Mouse (Mus musculus) intestine, postnatal 0 days (tissue): ENCODE data around the gene Tada1. TPM values are rescaled to one million over a fixed set of nuclear protein-coding genes. Genes with fewer than 3 reads are reported as not detected.
A peak's percentile ranks its signal among the peaks of the same experiment; 100 is the strongest.

Source experiments
- ATAC-seq: fragments of 200-750 bp; cut with Nextera tagmentation; 2 replicates; pipeline ENCODE4 v1.8.0; 2017; ENCODE audit warnings: mild to moderate bottlenecking, moderate TSS enrichment, moderate library complexity
- H3K27ac ChIP-seq: fragments of 300-500 bp; sonication (generic); 2 replicates; pipeline ENCODE4 v1.5.1; 2014; ENCODE audit warnings: mild to moderate bottlenecking, low read depth, low read length, moderate library complexity
- H3K27me3 ChIP-seq: fragments of 300-500 bp; sonication (generic); replicated peaks from 2 replicates; pipeline ENCODE4 v1.6.1; 2014; ENCODE audit warnings: low read length, mixed read lengths; ENCODE audit not compliant: control insufficient read depth, insufficient read depth
- H3K36me3 ChIP-seq: fragments of 300-500 bp; sonication (generic); 2 replicates; pipeline ENCODE4 v1.6.1; 2014; ENCODE audit warnings: mild to moderate bottlenecking, moderate library complexity; ENCODE audit not compliant: control insufficient read depth, insufficient read depth
- H3K4me1 ChIP-seq: fragments of 300-500 bp; sonication (generic); replicated peaks from 2 replicates; pipeline ENCODE4 v1.6.1; 2014; ENCODE audit warnings: antibody characterized with exemption, low read length, mixed read lengths; ENCODE audit not compliant: control insufficient read depth, insufficient read depth
- H3K4me2 ChIP-seq: fragments of 300-500 bp; sonication (generic); replicated peaks from 2 replicates; pipeline ENCODE4 v1.6.1; 2014; ENCODE audit warnings: low read depth, mild to moderate bottlenecking, moderate library complexity
- H3K4me3 ChIP-seq: fragments of 300-500 bp; sonication (generic); 2 replicates; pipeline ENCODE4 v1.5.1; 2014; ENCODE audit warnings: low read depth, low read length
- H3K9ac ChIP-seq: fragments of 300-500 bp; sonication (generic); 2 replicates; pipeline ENCODE4 v1.6.1; 2014; ENCODE audit warnings: mild to moderate bottlenecking, low read depth, low read length
- H3K9me3 ChIP-seq: fragments of 300-500 bp; sonication (generic); 2 replicates; pipeline ENCODE4 v1.6.1; 2016; ENCODE audit warnings: mixed run types; ENCODE audit not compliant: control insufficient read depth
- CTCF ChIP-seq: sonication (generic); IDR thresholded peaks from 2 replicates; pipeline ENCODE4 v1.5.1; 2016; ENCODE audit warnings: low read depth, mild to moderate bottlenecking, control low read depth, antibody characterized with exemption, moderate library complexity
- WGBS: fragments of 180-500 bp; shearing (Covaris S2); extraction: QIAGEN DNeasy Blood & Tissue Kit; methylation state at CpG from one replicate; pipeline ENCODE4 v1.1.7; 2014; 5-methylcytosine and 5-hydroxymethylcytosine counted together
- polyA plus RNA-seq: library from polyadenylated mRNA; unstranded; fragments of >200 nt; fragmentation: Nextera tagmentation; extraction: Ambion mirVana; gene quantifications from 2 replicates; pipeline ENCODE4 v1.2.1, GENCODE M21; 2015

Tada1 gene
- polyA plus RNA-seq, 1 experiment from 2014 or later = 18.1 TPM

DNA sequence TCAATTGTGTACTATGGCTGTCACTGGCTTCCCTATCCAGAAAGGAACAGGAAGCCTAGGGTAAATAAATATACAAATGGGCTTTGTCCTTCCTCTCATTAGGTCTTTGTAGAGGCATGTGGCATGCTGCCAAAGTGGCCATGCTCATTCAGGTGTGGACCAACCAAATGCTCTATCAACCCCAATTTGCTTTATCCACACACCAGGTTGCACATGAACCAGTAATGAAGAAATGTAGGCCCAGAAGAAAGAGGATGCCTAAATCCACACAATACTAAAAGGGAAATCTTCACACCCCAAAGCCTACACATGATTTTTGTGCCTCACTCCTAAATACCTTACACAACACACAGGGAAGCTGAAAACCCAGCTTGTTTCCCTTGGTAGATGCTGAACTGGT is 22.6 kb downstream of the Tada1 start:
- H3K9ac ChIP-seq = no peak overlapping the region
- no peak overlapping the region for H3K4me2 ChIP-seq
- no peaks in the 10 kb centered on the region for H3K4me1 ChIP-seq
- TF ChIP-seq CTCF = no peak
- H3K36me3 ChIP-seq = peaks cover 41% of the 10 kb centered on the region
- no peak overlapping the region for H3K4me3 ChIP-seq
- no peaks in the 10 kb centered on the region for H3K27me3 ChIP-seq
- no peaks in the 10 kb centered on the region for H3K9me3 ChIP-seq
- no peak overlapping the region for H3K27ac ChIP-seq
- ATAC-seq = no peak

DNA sequence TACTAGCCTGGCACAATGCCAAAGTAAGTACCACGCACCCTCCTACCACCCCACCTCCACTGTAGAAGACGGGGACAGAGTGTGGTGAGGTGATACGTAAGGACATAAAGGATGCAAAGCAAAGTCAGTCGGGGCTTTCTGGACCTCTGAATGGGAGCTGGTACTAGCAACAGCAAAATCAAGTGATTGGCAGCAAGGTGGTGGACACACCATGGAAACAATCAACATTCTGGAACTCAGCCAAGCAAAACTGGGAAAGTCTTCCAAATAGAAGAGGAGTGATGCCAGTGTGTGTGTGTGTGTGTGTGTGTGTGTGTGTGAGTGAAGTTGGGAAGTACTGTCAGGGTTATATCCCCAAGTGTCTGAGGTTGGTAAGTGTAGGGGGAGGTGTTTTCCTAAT is 23.1 kb downstream of the Tada1 start:
- no peak for TF ChIP-seq CTCF
- Histone ChIP-seq H3K9ac (no peak overlapping the region), H3K4me2 (no peak overlapping the region), H3K27me3 (no peaks in the 10 kb centered on the region), H3K4me1 (no peaks in the 10 kb centered on the region), H3K27ac (no peak overlapping the region), H3K9me3 (no peaks in the 10 kb centered on the region), H3K4me3 (no peak overlapping the region), H3K36me3 (peaks cover 40% of the 10 kb centered on the region)
- WGBS = 86% methylated on average over 4 of the region's 4 CpGs
- no peak for ATAC-seq

DNA sequence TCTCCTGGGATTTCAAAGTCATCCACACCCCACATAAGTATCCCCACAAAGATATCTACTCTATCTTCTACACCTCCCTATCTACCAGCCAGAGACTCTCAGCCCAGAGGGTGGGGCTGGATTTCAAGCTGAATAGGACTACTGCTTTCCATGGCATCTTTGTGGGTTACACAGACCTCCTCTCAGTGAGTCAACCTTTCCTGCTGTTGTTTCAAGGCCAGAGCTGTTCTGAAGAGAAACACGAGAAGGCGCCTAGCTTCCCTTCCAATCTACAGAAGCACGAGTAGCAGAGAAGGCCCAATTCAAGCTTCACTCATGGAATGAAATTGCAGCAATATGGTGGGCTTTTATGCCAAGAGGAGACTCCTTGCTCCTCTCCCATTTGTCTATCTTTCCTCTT is 24.9 kb downstream of the Tada1 start:
- no peaks in the 10 kb centered on the region for H3K27me3 ChIP-seq
- 81% methylated on average over 3 of the region's 3 CpGs for WGBS
- H3K9me3 ChIP-seq = no peaks in the 10 kb centered on the region
- no peak overlapping the region for H3K9ac ChIP-seq
- no peak overlapping the region for H3K4me2 ChIP-seq
- H3K36me3 ChIP-seq = peaks cover 21% of the 10 kb centered on the region
- ATAC-seq = no peak
- H3K4me1 ChIP-seq = no peaks in the 10 kb centered on the region
- H3K27ac ChIP-seq = no peak overlapping the region
- no peak overlapping the region for H3K4me3 ChIP-seq
- no peak for TF ChIP-seq CTCF

DNA sequence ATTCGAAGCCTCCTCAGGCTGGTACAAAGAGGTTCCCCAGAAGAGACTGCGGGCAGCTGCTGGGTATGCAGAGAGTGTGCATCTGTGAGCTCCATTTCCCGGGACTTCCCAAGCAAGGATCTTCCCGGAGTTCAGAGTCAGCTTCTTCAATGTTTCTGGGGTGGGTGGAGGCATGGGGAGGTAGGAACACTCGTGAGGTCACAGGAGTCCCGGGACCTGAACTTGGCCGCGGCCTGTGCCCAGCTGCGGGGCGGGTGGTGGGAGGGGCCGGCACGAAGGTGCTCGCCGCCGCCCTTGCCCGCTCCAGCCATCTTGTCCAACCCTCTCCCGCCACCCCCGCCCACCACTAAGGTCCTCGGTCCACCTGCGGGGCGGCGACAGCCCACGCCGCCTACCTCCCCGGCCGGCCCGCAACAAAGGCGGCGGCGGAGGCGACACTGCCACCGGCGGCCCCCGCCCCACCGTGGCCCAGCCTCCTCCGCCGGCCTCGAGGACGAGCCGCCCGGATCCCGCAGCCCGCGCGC is 30.3 kb downstream of the Tada1 start:
- Histone ChIP-seq H3K4me1 (no peaks in the 10 kb centered on the region), H3K9me3 (no peaks in the 10 kb centered on the region), H3K36me3 (peaks cover 4% of the 10 kb centered on the region), H3K4me3 (peak overlapping the region; percentile 68), H3K9ac (peak overlapping the region; percentile 76), H3K27me3 (no peaks in the 10 kb centered on the region), H3K27ac (peak overlapping the region; percentile 54), H3K4me2 (peak overlapping the region; percentile 94)
- TF ChIP-seq CTCF = no peak
- peak; percentile 76 for ATAC-seq
- WGBS = 1% methylated on average over 34 of the region's 45 CpGs

DNA sequence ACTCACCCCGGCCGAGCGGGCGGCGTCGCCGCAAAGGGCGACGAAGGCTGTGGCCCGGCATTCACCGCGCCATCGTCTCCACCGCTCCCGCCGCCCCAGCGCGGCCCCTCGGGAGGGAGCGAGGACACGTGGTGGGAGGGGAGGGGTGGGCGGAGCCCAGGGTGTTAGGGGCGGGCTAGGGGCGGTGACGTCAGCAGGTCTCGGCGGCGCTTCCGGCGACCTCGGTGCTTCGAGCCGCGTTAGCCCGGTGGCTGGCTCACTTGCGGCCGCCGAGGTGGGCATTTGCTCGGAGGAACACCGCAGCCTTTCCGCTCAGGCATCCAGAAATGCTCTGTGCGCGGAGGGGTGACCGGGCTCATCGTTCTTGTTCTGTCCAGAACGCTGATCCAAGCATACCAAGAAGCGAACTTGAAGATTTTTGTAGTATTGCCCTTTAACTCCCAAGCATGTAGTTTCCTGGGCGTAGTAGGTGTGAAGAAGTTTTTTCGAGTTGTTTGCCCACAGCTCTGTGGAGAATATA is 30.9 kb downstream of the Tada1 start, which contains the start of gene Pogk:
Gene Pogk (minus strand): TSS at position 163 of the 520 bp plus-strand sequence.
- peaks cover 4% of the 10 kb centered on the region for H3K36me3 ChIP-seq
- WGBS = 2% methylated on average over 48 of the region's 49 CpGs
- peak within 1 kb of the TSS; percentile 94 for H3K4me2 ChIP-seq
- TF ChIP-seq CTCF = no peak
- peak within 1 kb of the TSS; percentile 76 for H3K9ac ChIP-seq
- H3K9me3 ChIP-seq = no peaks in the 10 kb centered on the region
- peak; percentile 93 for ATAC-seq
- no peaks in the 10 kb centered on the region for H3K27me3 ChIP-seq
- no peaks in the 10 kb centered on the region for H3K4me1 ChIP-seq
- H3K4me3 ChIP-seq = peak within 1 kb of the TSS; percentile 68
- H3K27ac ChIP-seq = peak within 1 kb of the TSS; percentile 54

DNA sequence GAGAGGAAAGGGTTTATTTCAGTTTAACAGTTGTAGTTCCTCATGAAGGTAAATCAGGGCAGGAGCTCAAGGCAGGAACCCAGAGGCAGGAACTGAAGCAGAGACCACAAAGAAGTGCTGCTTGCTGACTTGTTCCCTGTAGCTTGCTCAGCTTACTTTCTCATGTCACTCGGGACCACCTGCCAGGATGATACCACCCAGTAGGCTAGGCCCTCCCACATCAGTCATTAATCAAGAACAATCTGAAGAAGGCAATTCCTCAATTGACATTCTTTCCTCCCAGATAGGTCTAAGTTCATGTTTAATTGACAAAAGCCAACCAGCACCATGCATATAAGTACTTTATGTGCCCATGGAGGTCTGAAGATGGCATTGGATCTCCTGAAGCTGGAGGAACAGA is 32.6 kb downstream of the Tada1 start:
- no peak overlapping the region for H3K27ac ChIP-seq
- H3K9me3 ChIP-seq = no peaks in the 10 kb centered on the region
- no peak for ATAC-seq
- H3K4me3 ChIP-seq = no peak overlapping the region
- no peaks in the 10 kb centered on the region for H3K27me3 ChIP-seq
- H3K9ac ChIP-seq = no peak overlapping the region
- H3K4me2 ChIP-seq = no peak overlapping the region
- peaks cover 1% of the 10 kb centered on the region; the same call in 1 of the 2 replicates for H3K36me3 ChIP-seq
- 97% methylated on average over 1 of the region's 1 CpGs for WGBS
- no peak for TF ChIP-seq CTCF
- no peaks in the 10 kb centered on the region for H3K4me1 ChIP-seq
